Mouse (Mus musculus): Measurements from ENCODE around the gene 1520401A03Rik. TPM values are rescaled to one million over a fixed set of nuclear protein-coding genes. Genes with fewer than 3 reads are reported as not detected.

1520401A03Rik gene
- polyA plus RNA-seq, 1 experiment: 0.06 TPM

- no peak overlapping the region for H3K4me3 ChIP-seq (replicated peaks)
- H3K9me3 ChIP-seq (ENCODE audit: control insufficient read depth, low read length): no peaks in the 10 kb centered on the region
- TF ChIP-seq TAL1 (IDR thresholded peaks at IDR 0.05; ENCODE audit: low read length) (no peak), GATA1 (IDR thresholded peaks at IDR 0.05; ENCODE audit: low read length) (no peak)
- peaks cover 16% of the 10 kb centered on the region for H3K4me1 ChIP-seq (ENCODE audit: control insufficient read depth)
- peaks cover 2% of the 10 kb centered on the region; the same call in 1 of the 2 replicates for H3K27me3 ChIP-seq (ENCODE audit: control insufficient read depth)
- H3K36me3 ChIP-seq (ENCODE audit: control insufficient read depth): no peaks in the 10 kb centered on the region
Observed at GRCm38 (mm10) chr17:23721886-23722285, 697 bp downstream of the 1520401A03Rik start.

- H3K27me3 ChIP-seq (ENCODE audit: control insufficient read depth): peaks cover 2% of the 10 kb centered on the region; the same call in 1 of the 2 replicates
- H3K9me3 ChIP-seq (ENCODE audit: control insufficient read depth, low read length): no peaks in the 10 kb centered on the region
- no peaks in the 10 kb centered on the region for H3K36me3 ChIP-seq (ENCODE audit: control insufficient read depth)
- H3K4me3 ChIP-seq (replicated peaks): no peak overlapping the region
- TF ChIP-seq TAL1 (IDR thresholded peaks at IDR 0.05; ENCODE audit: low read length) (no peak), GATA1 (IDR thresholded peaks at IDR 0.05; ENCODE audit: low read length) (no peak)
- H3K4me1 ChIP-seq (ENCODE audit: control insufficient read depth): no peaks in the 10 kb centered on the region
Observed at GRCm38 (mm10) chr17:23719455-23719854, 3.1 kb downstream of the 1520401A03Rik start.

- Histone ChIP-seq H3K4me3 (replicated peaks) (no peak overlapping the region), H3K4me1 (ENCODE audit: control insufficient read depth) (no peaks in the 10 kb centered on the region), H3K9me3 (ENCODE audit: control insufficient read depth, low read length) (no peaks in the 10 kb centered on the region), H3K27me3 (ENCODE audit: control insufficient read depth) (peaks cover 4% of the 10 kb centered on the region; the same call in 1 of the 2 replicates), H3K36me3 (ENCODE audit: control insufficient read depth) (no peaks in the 10 kb centered on the region)
- TF ChIP-seq GATA1 (IDR thresholded peaks at IDR 0.05; ENCODE audit: low read length) (no peak), TAL1 (IDR thresholded peaks at IDR 0.05; ENCODE audit: low read length) (no peak)
Observed at GRCm38 (mm10) chr17:23717003-23717402, 5.6 kb downstream of the 1520401A03Rik start.

DNA sequence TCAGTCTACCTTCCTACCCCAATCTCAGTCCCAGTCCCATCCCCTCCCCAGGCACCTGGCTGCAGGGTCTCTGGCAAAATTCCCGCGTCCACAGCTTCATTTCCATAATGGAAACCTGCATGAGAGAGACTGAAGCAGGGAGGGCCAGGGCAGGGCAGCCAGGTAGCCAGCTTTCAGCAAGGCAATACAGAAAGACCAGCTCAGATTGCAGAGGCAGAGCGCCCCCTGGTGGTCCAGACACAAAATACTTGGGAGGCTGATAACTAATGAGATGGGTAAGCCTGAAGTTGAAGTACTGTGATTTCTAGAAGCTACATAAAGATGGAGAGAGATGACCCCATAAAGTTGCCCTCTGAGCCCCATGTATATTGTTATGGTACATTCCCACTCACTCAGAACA is 16.4 kb downstream of the 1520401A03Rik start:
- TF ChIP-seq GATA1 (IDR thresholded peaks at IDR 0.05; ENCODE audit: low read length) (no peak), TAL1 (IDR thresholded peaks at IDR 0.05; ENCODE audit: low read length) (no peak)
- Histone ChIP-seq H3K27me3 (ENCODE audit: control insufficient read depth) (peaks cover 28% of the 10 kb centered on the region), H3K9me3 (ENCODE audit: control insufficient read depth, low read length) (no peaks in the 10 kb centered on the region), H3K4me1 (ENCODE audit: control insufficient read depth) (no peaks in the 10 kb centered on the region), H3K4me3 (replicated peaks) (no peak overlapping the region), H3K36me3 (ENCODE audit: control insufficient read depth) (no peaks in the 10 kb centered on the region)

DNA sequence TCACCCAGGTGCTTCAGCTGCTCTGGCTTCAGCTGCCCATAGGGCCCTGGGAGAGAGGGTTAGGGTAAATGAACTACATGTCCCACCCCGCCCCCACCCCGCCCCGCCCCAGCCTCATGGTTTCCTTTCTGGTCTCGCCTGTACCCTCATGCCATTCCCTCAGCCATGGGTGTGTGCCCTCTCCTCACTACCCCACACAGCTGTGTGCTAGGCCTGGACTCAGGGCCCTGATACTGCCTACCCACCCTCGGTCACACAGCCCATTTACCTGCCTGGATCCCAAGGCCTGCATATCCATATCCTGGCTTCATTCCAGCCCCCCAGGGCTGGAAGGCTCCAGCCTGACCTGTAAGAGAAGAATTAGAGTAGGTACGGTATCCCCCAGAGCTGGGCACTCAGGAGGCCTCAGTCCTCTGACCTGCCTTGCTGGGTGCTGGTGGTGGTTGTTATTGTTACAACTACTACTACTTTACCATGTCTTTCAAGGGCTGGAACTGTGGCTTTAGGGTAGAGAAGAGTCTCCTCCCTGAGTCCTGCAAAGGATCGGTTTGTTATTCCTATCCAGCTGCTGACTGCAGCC is 17.0 kb downstream of the 1520401A03Rik start:
- no peaks in the 10 kb centered on the region for H3K36me3 ChIP-seq (ENCODE audit: control insufficient read depth)
- H3K4me1 ChIP-seq (ENCODE audit: control insufficient read depth): no peaks in the 10 kb centered on the region
- H3K4me3 ChIP-seq (replicated peaks): no peak overlapping the region
- TF ChIP-seq GATA1 (IDR thresholded peaks at IDR 0.05; ENCODE audit: low read length) (no peak), TAL1 (IDR thresholded peaks at IDR 0.05; ENCODE audit: low read length) (no peak)
- peaks cover 34% of the 10 kb centered on the region for H3K27me3 ChIP-seq (ENCODE audit: control insufficient read depth)
- no peaks in the 10 kb centered on the region for H3K9me3 ChIP-seq (ENCODE audit: control insufficient read depth, low read length)

GRCm38 (mm10) chr17:23704741-23705140 is 17.8 kb downstream of the 1520401A03Rik start:
- peaks cover 43% of the 10 kb centered on the region for H3K27me3 ChIP-seq (ENCODE audit: control insufficient read depth)
- no peaks in the 10 kb centered on the region for H3K36me3 ChIP-seq (ENCODE audit: control insufficient read depth)
- peaks cover 5% of the 10 kb centered on the region for H3K4me1 ChIP-seq (ENCODE audit: control insufficient read depth)
- H3K9me3 ChIP-seq (ENCODE audit: control insufficient read depth, low read length): peaks cover 3% of the 10 kb centered on the region; the same call in 1 of the 2 replicates
- TF ChIP-seq TAL1 (IDR thresholded peaks at IDR 0.05; ENCODE audit: low read length) (no peak), GATA1 (IDR thresholded peaks at IDR 0.05; ENCODE audit: low read length) (no peak)
- H3K4me3 ChIP-seq (replicated peaks): no peak overlapping the region

GRCm38 (mm10) chr17:23703301-23703700 is 19.3 kb downstream of the 1520401A03Rik start:
- Histone ChIP-seq H3K4me1 (ENCODE audit: control insufficient read depth) (peaks cover 11% of the 10 kb centered on the region), H3K36me3 (ENCODE audit: control insufficient read depth) (no peaks in the 10 kb centered on the region), H3K9me3 (ENCODE audit: control insufficient read depth, low read length) (peaks cover 3% of the 10 kb centered on the region; the same call in 1 of the 2 replicates), H3K4me3 (replicated peaks) (no peak overlapping the region), H3K27me3 (ENCODE audit: control insufficient read depth) (peaks cover 57% of the 10 kb centered on the region)
- TF ChIP-seq TAL1 (IDR thresholded peaks at IDR 0.05; ENCODE audit: low read length) (no peak), GATA1 (IDR thresholded peaks at IDR 0.05; ENCODE audit: low read length) (no peak)

DNA sequence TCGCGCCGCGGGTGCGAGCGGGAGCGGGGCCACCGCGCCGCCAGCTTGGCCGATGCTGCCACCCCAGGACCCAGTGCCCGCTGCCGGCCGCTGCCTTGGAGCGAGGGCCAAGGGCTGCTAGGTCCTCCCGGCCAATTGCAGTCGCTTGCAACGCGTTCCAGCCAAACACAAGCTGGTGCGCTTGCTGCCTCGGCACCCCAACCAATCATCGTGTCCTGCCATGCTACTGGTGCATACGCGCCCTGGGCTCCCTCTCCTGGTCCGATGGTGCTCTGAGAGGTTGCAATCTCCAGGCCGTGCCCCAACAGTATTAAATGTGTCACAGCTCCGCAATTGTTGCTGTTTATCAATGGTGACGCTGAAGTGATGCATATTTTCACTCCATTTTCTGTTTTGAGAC is 22.5 kb downstream of the 1520401A03Rik start:
- Histone ChIP-seq H3K9me3 (ENCODE audit: control insufficient read depth, low read length) (peaks cover 3% of the 10 kb centered on the region; the same call in 1 of the 2 replicates), H3K27me3 (ENCODE audit: control insufficient read depth) (peaks cover 71% of the 10 kb centered on the region), H3K36me3 (ENCODE audit: control insufficient read depth) (no peaks in the 10 kb centered on the region), H3K4me1 (ENCODE audit: control insufficient read depth) (peaks cover 11% of the 10 kb centered on the region), H3K4me3 (replicated peaks) (peak overlapping the region; percentile 63)
- no peak for TF ChIP-seq GATA1 (IDR thresholded peaks at IDR 0.05; ENCODE audit: low read length)
- TF ChIP-seq TAL1 (IDR thresholded peaks at IDR 0.05; ENCODE audit: low read length): no peak

DNA sequence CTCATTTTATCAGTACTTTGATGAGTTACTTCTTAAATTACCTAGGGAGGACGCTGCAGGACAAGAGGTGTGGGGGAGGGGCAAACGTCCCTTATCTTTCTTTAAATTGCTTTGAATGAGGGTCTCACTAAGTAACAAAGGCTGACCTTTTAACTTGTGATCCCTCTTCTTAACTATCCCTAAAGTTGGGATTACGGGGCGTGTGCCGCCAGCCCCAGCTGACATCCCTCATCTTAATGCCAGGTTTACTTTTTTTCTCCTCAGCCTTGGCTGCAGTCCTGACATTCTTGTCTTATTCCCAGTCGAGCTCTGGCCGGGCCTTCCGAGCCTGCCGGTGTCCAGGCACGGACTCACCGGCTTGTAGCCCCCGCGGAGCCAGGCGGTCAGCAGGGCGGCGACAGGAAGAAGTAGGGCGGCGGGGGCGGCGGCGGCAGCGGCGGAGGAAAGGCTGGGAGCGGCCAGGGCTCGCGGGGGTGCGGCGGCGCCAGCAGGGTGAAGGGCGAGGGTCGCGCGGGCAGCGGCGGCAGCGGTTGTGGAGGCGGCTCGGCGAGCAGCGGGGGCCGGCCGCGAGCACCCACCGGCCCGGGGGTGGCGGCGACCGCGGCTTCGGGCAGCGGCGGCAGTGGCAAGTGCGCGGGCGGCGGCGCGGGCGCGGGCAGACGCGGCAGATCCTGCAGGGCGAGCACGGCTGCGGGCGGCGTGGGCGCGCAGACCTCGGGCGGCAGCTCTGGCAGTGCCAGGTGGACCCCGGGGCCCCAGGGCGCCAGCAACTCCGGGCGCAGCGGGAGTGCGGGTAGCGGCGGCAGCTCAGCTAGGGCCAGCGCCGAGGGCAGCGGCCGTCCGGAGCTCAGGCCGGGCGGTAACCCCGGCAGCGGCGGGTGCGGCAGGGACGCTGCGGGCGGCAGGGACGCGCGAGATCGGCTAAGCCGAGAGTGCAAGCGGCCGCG is 23.2 kb downstream of the 1520401A03Rik start:
- H3K27me3 ChIP-seq (ENCODE audit: control insufficient read depth): peaks cover 75% of the 10 kb centered on the region
- H3K9me3 ChIP-seq (ENCODE audit: control insufficient read depth, low read length): peaks cover 3% of the 10 kb centered on the region; the same call in 1 of the 2 replicates
- no peaks in the 10 kb centered on the region for H3K36me3 ChIP-seq (ENCODE audit: control insufficient read depth)
- H3K4me1 ChIP-seq (ENCODE audit: control insufficient read depth): peaks cover 11% of the 10 kb centered on the region
- TF ChIP-seq TAL1 (IDR thresholded peaks at IDR 0.05; ENCODE audit: low read length) (no peak), GATA1 (IDR thresholded peaks at IDR 0.05; ENCODE audit: low read length) (no peak)
- peak overlapping the region; percentile 63 for H3K4me3 ChIP-seq (replicated peaks)
